Mouse (Mus musculus) activated CD4-positive, CD25-positive, alpha-beta regulatory T cell, adult 4 months (primary cell): ENCODE measurements around the gene Slc15a3. TPM values are rescaled to one million over a fixed set of nuclear protein-coding genes. Genes with fewer than 3 reads are reported as not detected.

Experiments
- ATAC-seq: one replicate; pipeline ENCODE4 v1.8.0; 2017
- polyA plus RNA-seq, 2 experiments: library from polyadenylated mRNA; unstranded; fragments of 100-300 nt; shearing (Covaris generic); gene quantifications; one replicate each; pipeline ENCODE4 v1.2.1; 2017

Gene Slc15a3
- polyA plus RNA-seq, 2 experiments from 2014 or later, result 3.8 to 6.2 TPM

- ATAC-seq, result no peak
These were observed 17.0 kb upstream of the Slc15a3 start for GRCm38 (mm10) chr19:10822534-10822933.

GRCm38 (mm10) chr19:10824061-10824460, 15.5 kb upstream of the Slc15a3 start:
- peak; percentile 21 for ATAC-seq

GRCm38 (mm10) chr19:10828321-10828720, 11.2 kb upstream of the Slc15a3 start:
- ATAC-seq, result no peak

GRCm38 (mm10) chr19:10829436-10830175, 9.9 kb upstream of the Slc15a3 start, which contains the start of gene Cd6:
Gene Cd6, minus strand, starts transcription at chr19:10830058.
- ATAC-seq, result peak; percentile 70

- ATAC-seq, result peak; percentile 15
These were observed 8.1 kb upstream of the Slc15a3 start for GRCm38 (mm10) chr19:10831424-10831823.

- ATAC-seq, result no peak
These were observed 7.5 kb upstream of the Slc15a3 start for GRCm38 (mm10) chr19:10832030-10832429.

- ATAC-seq, result no peak
These were observed 5.9 kb upstream of the Slc15a3 start for GRCm38 (mm10) chr19:10833611-10834010.

GRCm38 (mm10) chr19:10835671-10836070, 3.9 kb upstream of the Slc15a3 start:
- no peak for ATAC-seq

- ATAC-seq, result peak; percentile 25
These were observed 2.4 kb downstream of the Slc15a3 start for GRCm38 (mm10) chr19:10841721-10842626.

GRCm38 (mm10) chr19:10842914-10843313, 3.4 kb downstream of the Slc15a3 start:
- no peak for ATAC-seq

GRCm38 (mm10) chr19:10844206-10844605, 4.7 kb downstream of the Slc15a3 start:
- no peak for ATAC-seq

- no peak for ATAC-seq
These were observed 5.9 kb downstream of the Slc15a3 start for GRCm38 (mm10) chr19:10845454-10845853.

GRCm38 (mm10) chr19:10846150-10846549, 6.6 kb downstream of the Slc15a3 start:
- no peak for ATAC-seq

- ATAC-seq, result no peak
These were observed 8.0 kb downstream of the Slc15a3 start for GRCm38 (mm10) chr19:10847311-10848087.

- ATAC-seq, result no peak
These were observed 15.9 kb downstream of the Slc15a3 start for GRCm38 (mm10) chr19:10855422-10855821.

GRCm38 (mm10) chr19:10856520-10856919, 17.0 kb downstream of the Slc15a3 start:
- no peak for ATAC-seq

GRCm38 (mm10) chr19:10860072-10860497, 20.6 kb downstream of the Slc15a3 start:
- ATAC-seq, result no peak

- ATAC-seq, result no peak
These were observed 26.8 kb downstream of the Slc15a3 start for GRCm38 (mm10) chr19:10866351-10866750.

GRCm38 (mm10) chr19:10867946-10868622, 28.6 kb downstream of the Slc15a3 start:
- no peak for ATAC-seq

GRCm38 (mm10) chr19:10868623-10869141, 29.2 kb downstream of the Slc15a3 start:
- ATAC-seq, result no peak

GRCm38 (mm10) chr19:10869241-10869885, 29.8 kb downstream of the Slc15a3 start:
- no peak for ATAC-seq
